Mouse (Mus musculus): ENCODE measurements around the gene Ifngr1. TPM values are rescaled to one million over a fixed set of nuclear protein-coding genes. Genes with fewer than 3 reads are reported as not detected.

Gene Ifngr1
- polyA plus RNA-seq, 1 experiment from 2014 or later = 115 TPM

GRCm38 (mm10) chr10:19582806-19583430 is 8.8 kb upstream of the Ifngr1 start:
- H3K27ac ChIP-seq (ENCODE audit: low read length) = peak overlapping the region; percentile 68
- H3K4me2 ChIP-seq (ENCODE audit: low read depth, low read length) = no peak overlapping the region
- ATAC-seq = peak; percentile 33; the same call in 1 of the 2 replicates
- H3K9me3 ChIP-seq (ENCODE audit: control insufficient read depth, low read length) = no peaks in the 10 kb centered on the region
- WGBS = 47% methylated on average over 7 of the region's 7 CpGs
- no peaks in the 10 kb centered on the region for H3K27me3 ChIP-seq (replicated peaks; ENCODE audit: control insufficient read depth, insufficient read depth, low read length)
- H3K36me3 ChIP-seq (ENCODE audit: control insufficient read depth, insufficient read depth, low read length) = no peaks in the 10 kb centered on the region
- H3K9ac ChIP-seq (ENCODE audit: low read depth, low read length) = no peak overlapping the region
- no peak overlapping the region for H3K4me3 ChIP-seq (ENCODE audit: low read length)
- H3K4me1 ChIP-seq (ENCODE audit: control insufficient read depth, insufficient read depth, low read length) = peaks cover 12% of the 10 kb centered on the region

GRCm38 (mm10) chr10:19584064-19584463 is 7.7 kb upstream of the Ifngr1 start:
- WGBS = 76% methylated on average over 2 of the region's 2 CpGs
- Histone ChIP-seq H3K36me3 (ENCODE audit: control insufficient read depth, insufficient read depth, low read length) (no peaks in the 10 kb centered on the region), H3K27me3 (replicated peaks; ENCODE audit: control insufficient read depth, insufficient read depth, low read length) (no peaks in the 10 kb centered on the region), H3K4me2 (ENCODE audit: low read depth, low read length) (no peak overlapping the region), H3K4me3 (ENCODE audit: low read length) (no peak overlapping the region), H3K27ac (ENCODE audit: low read length) (no peak overlapping the region), H3K9ac (ENCODE audit: low read depth, low read length) (no peak overlapping the region), H3K4me1 (ENCODE audit: control insufficient read depth, insufficient read depth, low read length) (peaks cover 8% of the 10 kb centered on the region; the same call in 1 of the 2 replicates), H3K9me3 (ENCODE audit: control insufficient read depth, low read length) (no peaks in the 10 kb centered on the region)
- no peak for ATAC-seq

GRCm38 (mm10) chr10:19584846-19585245 is 6.9 kb upstream of the Ifngr1 start:
- H3K27me3 ChIP-seq (replicated peaks; ENCODE audit: control insufficient read depth, insufficient read depth, low read length) = no peaks in the 10 kb centered on the region
- WGBS = 92% methylated on average over 1 of the region's 1 CpGs
- ATAC-seq = no peak
- no peak overlapping the region for H3K4me2 ChIP-seq (ENCODE audit: low read depth, low read length)
- H3K9me3 ChIP-seq (ENCODE audit: control insufficient read depth, low read length) = no peaks in the 10 kb centered on the region
- no peak overlapping the region for H3K27ac ChIP-seq (ENCODE audit: low read length)
- H3K4me1 ChIP-seq (ENCODE audit: control insufficient read depth, insufficient read depth, low read length) = peaks cover 8% of the 10 kb centered on the region; the same call in 1 of the 2 replicates
- H3K36me3 ChIP-seq (ENCODE audit: control insufficient read depth, insufficient read depth, low read length) = no peaks in the 10 kb centered on the region
- no peak overlapping the region for H3K9ac ChIP-seq (ENCODE audit: low read depth, low read length)
- no peak overlapping the region for H3K4me3 ChIP-seq (ENCODE audit: low read length)

- Histone ChIP-seq H3K9me3 (ENCODE audit: control insufficient read depth, low read length) (no peaks in the 10 kb centered on the region), H3K27ac (ENCODE audit: low read length) (no peak overlapping the region), H3K27me3 (replicated peaks; ENCODE audit: control insufficient read depth, insufficient read depth, low read length) (no peaks in the 10 kb centered on the region), H3K4me1 (ENCODE audit: control insufficient read depth, insufficient read depth, low read length) (peaks cover 13% of the 10 kb centered on the region; the same call in 1 of the 2 replicates), H3K4me2 (ENCODE audit: low read depth, low read length) (no peak overlapping the region), H3K9ac (ENCODE audit: low read depth, low read length) (no peak overlapping the region), H3K4me3 (ENCODE audit: low read length) (no peak overlapping the region), H3K36me3 (ENCODE audit: control insufficient read depth, insufficient read depth, low read length) (no peaks in the 10 kb centered on the region)
- WGBS = 88% methylated on average over 5 of the region's 5 CpGs
- ATAC-seq = no peak
These were observed 5.9 kb upstream of the Ifngr1 start for GRCm38 (mm10) chr10:19585860-19586259.

- Histone ChIP-seq H3K27me3 (replicated peaks; ENCODE audit: control insufficient read depth, insufficient read depth, low read length) (no peaks in the 10 kb centered on the region), H3K9me3 (ENCODE audit: control insufficient read depth, low read length) (no peaks in the 10 kb centered on the region), H3K4me1 (ENCODE audit: control insufficient read depth, insufficient read depth, low read length) (peaks cover 13% of the 10 kb centered on the region; the same call in 1 of the 2 replicates), H3K27ac (ENCODE audit: low read length) (no peak overlapping the region), H3K9ac (ENCODE audit: low read depth, low read length) (no peak overlapping the region), H3K4me3 (ENCODE audit: low read length) (no peak overlapping the region), H3K36me3 (ENCODE audit: control insufficient read depth, insufficient read depth, low read length) (no peaks in the 10 kb centered on the region), H3K4me2 (ENCODE audit: low read depth, low read length) (no peak overlapping the region)
- WGBS = 79% methylated on average over 3 of the region's 3 CpGs
- ATAC-seq = no peak
These were observed 4.5 kb upstream of the Ifngr1 start for GRCm38 (mm10) chr10:19587281-19587680.

- peak overlapping the region; percentile 14; the same call in 1 of the 2 replicates for H3K27ac ChIP-seq (ENCODE audit: low read length)
- H3K9ac ChIP-seq (ENCODE audit: low read depth, low read length) = no peak overlapping the region
- no peaks in the 10 kb centered on the region for H3K27me3 ChIP-seq (replicated peaks; ENCODE audit: control insufficient read depth, insufficient read depth, low read length)
- no peaks in the 10 kb centered on the region for H3K36me3 ChIP-seq (ENCODE audit: control insufficient read depth, insufficient read depth, low read length)
- H3K9me3 ChIP-seq (ENCODE audit: control insufficient read depth, low read length) = no peaks in the 10 kb centered on the region
- no peak overlapping the region for H3K4me2 ChIP-seq (ENCODE audit: low read depth, low read length)
- no peak for ATAC-seq
- no peak overlapping the region for H3K4me3 ChIP-seq (ENCODE audit: low read length)
- 76% methylated on average over 12 of the region's 12 CpGs for WGBS
- H3K4me1 ChIP-seq (ENCODE audit: control insufficient read depth, insufficient read depth, low read length) = peaks cover 17% of the 10 kb centered on the region
These were observed 2.1 kb upstream of the Ifngr1 start for GRCm38 (mm10) chr10:19589626-19590025.

- H3K4me2 ChIP-seq (ENCODE audit: low read depth, low read length) = peak overlapping the region; percentile 47
- no peaks in the 10 kb centered on the region for H3K36me3 ChIP-seq (ENCODE audit: control insufficient read depth, insufficient read depth, low read length)
- 28% methylated on average over 6 of the region's 6 CpGs for whole genome bisulfite sequencing
- H3K27me3 ChIP-seq (replicated peaks; ENCODE audit: control insufficient read depth, insufficient read depth, low read length) = no peaks in the 10 kb centered on the region
- peaks cover 19% of the 10 kb centered on the region for H3K4me1 ChIP-seq (ENCODE audit: control insufficient read depth, insufficient read depth, low read length)
- ATAC-seq = peak; percentile 41
- H3K4me3 ChIP-seq (ENCODE audit: low read length) = peak overlapping the region; percentile 68
- H3K9ac ChIP-seq (ENCODE audit: low read depth, low read length) = no peak overlapping the region
- peak overlapping the region; percentile 71 for H3K27ac ChIP-seq (ENCODE audit: low read length)
- H3K9me3 ChIP-seq (ENCODE audit: control insufficient read depth, low read length) = no peaks in the 10 kb centered on the region
These were observed 486 bp upstream of the Ifngr1 start for GRCm38 (mm10) chr10:19591286-19591640.

- Histone ChIP-seq H3K27ac (ENCODE audit: low read length) (peak overlapping the region; percentile 96), H3K4me3 (ENCODE audit: low read length) (peak overlapping the region; percentile 68), H3K27me3 (replicated peaks; ENCODE audit: control insufficient read depth, insufficient read depth, low read length) (no peaks in the 10 kb centered on the region), H3K36me3 (ENCODE audit: control insufficient read depth, insufficient read depth, low read length) (no peaks in the 10 kb centered on the region), H3K9me3 (ENCODE audit: control insufficient read depth, low read length) (no peaks in the 10 kb centered on the region), H3K4me1 (ENCODE audit: control insufficient read depth, insufficient read depth, low read length) (peaks cover 19% of the 10 kb centered on the region), H3K4me2 (ENCODE audit: low read depth, low read length) (peak overlapping the region; percentile 60), H3K9ac (ENCODE audit: low read depth, low read length) (peak overlapping the region; percentile 90)
- 0% methylated on average over 3 of the region's 3 CpGs for WGBS
- ATAC-seq = no peak
These were observed 807 bp downstream of the Ifngr1 start for GRCm38 (mm10) chr10:19592556-19592955.

GRCm38 (mm10) chr10:19593296-19593695 is 1.5 kb downstream of the Ifngr1 start:
- no peaks in the 10 kb centered on the region for H3K9me3 ChIP-seq (ENCODE audit: control insufficient read depth, low read length)
- no peak for ATAC-seq
- peak overlapping the region; percentile 21; the same call in 1 of the 2 replicates for H3K9ac ChIP-seq (ENCODE audit: low read depth, low read length)
- H3K36me3 ChIP-seq (ENCODE audit: control insufficient read depth, insufficient read depth, low read length) = 0 out of 2 replicates have a peak, but pooled peaks cover 2% of the 10 kb centered on the region
- 82% methylated on average over 3 of the region's 3 CpGs for WGBS
- no peaks in the 10 kb centered on the region for H3K27me3 ChIP-seq (replicated peaks; ENCODE audit: control insufficient read depth, insufficient read depth, low read length)
- peak overlapping the region; percentile 48 for H3K4me2 ChIP-seq (ENCODE audit: low read depth, low read length)
- H3K4me3 ChIP-seq (ENCODE audit: low read length) = peak overlapping the region; percentile 30
- H3K27ac ChIP-seq (ENCODE audit: low read length) = no peak overlapping the region
- H3K4me1 ChIP-seq (ENCODE audit: control insufficient read depth, insufficient read depth, low read length) = peaks cover 19% of the 10 kb centered on the region
